Mouse (Mus musculus): ENCODE results near the gene Zbtb16. TPM values are rescaled to one million over a fixed set of nuclear protein-coding genes. Genes with fewer than 3 reads are reported as not detected.

Gene Zbtb16
- total and polyA plus RNA-seq, 3 experiments = 0.34 to 3.0 (median 0.90) TPM

DNA sequence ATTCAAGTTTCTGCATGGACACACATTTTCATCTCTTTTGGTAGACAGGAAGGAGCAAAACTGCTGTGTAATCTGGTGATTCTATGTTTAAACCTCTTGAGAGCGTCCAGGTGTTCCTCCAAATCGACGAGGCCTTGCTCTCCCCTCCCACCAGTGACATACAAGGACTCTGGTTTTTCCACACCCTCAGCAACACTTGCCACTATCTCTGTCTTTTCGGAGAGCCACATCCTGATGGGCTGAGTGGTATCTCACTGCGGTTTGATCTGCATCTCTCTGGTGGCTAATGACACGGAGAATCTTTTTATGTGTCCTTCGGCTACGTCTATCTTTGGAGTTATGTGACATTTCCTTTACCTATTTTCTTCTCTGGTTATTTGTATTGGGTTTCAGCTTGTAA is 121.0 kb downstream of the Zbtb16 start:
- Histone ChIP-seq H3K79me2 (replicated peaks; ENCODE audit: control insufficient read depth, extremely low read depth, insufficient read depth, poor library complexity, severe bottlenecking) (no peaks in the 10 kb centered on the region), H3K9me3 (replicated peaks; ENCODE audit: low read length) (no peaks in the 10 kb centered on the region), H3K9ac (ENCODE audit: insufficient read depth, low read depth) (no peak overlapping the region), H3K27me3 (replicated peaks) (no peaks in the 10 kb centered on the region), H3K27ac (ENCODE audit: insufficient read depth, low read depth) (no peak overlapping the region), H3K4me3 (replicated peaks in 1 of 3; ENCODE audit: low read depth in 2 of 3, low read length in 2 of 3, poor library complexity in 1 of 3) (no peak overlapping the region), H3K36me3 (replicated peaks in 1 of 2; ENCODE audit: control insufficient read depth in 1 of 2, insufficient read depth in 1 of 2, low read length in 1 of 2) (peaks cover 8 to 9% of the 10 kb centered on the region in 2 experiments), H3K4me1 (ENCODE audit: control insufficient read depth in 1 of 2, insufficient read depth in 2 of 2) (peaks cover 10 to 64% of the 10 kb centered on the region in 2 experiments), H3K4me2 (ENCODE audit: insufficient read depth, low read depth, poor library complexity, severe bottlenecking) (no peak overlapping the region)
- DNase-seq (ENCODE audit: extremely low read depth) = no peak
- TF ChIP-seq USF2 (conservative IDR thresholded peaks at IDR 0.05; ENCODE audit: low read depth, low read length) (no peak), NELFE (IDR thresholded peaks at IDR 0.05; ENCODE audit: low read depth, low read length) (no peak), MYC (IDR thresholded peaks at IDR 0.05; ENCODE audit: low read depth, low read length) (no peak), CHD1 (IDR thresholded peaks at IDR 0.05; ENCODE audit: low read depth, low read length) (no peak), GABPA (IDR thresholded peaks at IDR 0.05; ENCODE audit: insufficient replicate concordance, low read depth, low read length) (no peak), POLR2AphosphoS2 (IDR thresholded peaks at IDR 0.05; ENCODE audit: low read depth, low read length) (no peak), MAFK (IDR thresholded peaks at IDR 0.05; ENCODE audit: insufficient replicate concordance, low read length) (no peak), JUN (IDR thresholded peaks at IDR 0.05; ENCODE audit: insufficient read depth, low read depth, low read length) (no peak), PAX5 (IDR thresholded peaks at IDR 0.05; ENCODE audit: low read length) (no peak), ZC3H11A (IDR thresholded peaks at IDR 0.05; ENCODE audit: low read depth, low read length) (no peak), MXI1 (IDR thresholded peaks at IDR 0.05; ENCODE audit: low read depth, low read length) (no peak), UBTF (IDR thresholded peaks at IDR 0.05; ENCODE audit: low read depth, low read length) (no peak), KAT2A (IDR thresholded peaks at IDR 0.05; ENCODE audit: insufficient replicate concordance, low read length) (no peak), RAD21 (IDR thresholded peaks at IDR 0.05; ENCODE audit: low read depth, low read length) (no peak)
- dilution Hi-C loops (cut with MboI; ENCODE audit: extremely low pct_ligation_motif_present, extremely low pct_unique_long_range_greater_than_20kb, low sequenced_read_pairs) = no loop called here
- in situ Hi-C loops (cut with MboI; ENCODE audit: low pct_ligation_motif_present, low pct_unique_long_range_greater_than_20kb, low sequenced_read_pairs) = no loop called here

DNA sequence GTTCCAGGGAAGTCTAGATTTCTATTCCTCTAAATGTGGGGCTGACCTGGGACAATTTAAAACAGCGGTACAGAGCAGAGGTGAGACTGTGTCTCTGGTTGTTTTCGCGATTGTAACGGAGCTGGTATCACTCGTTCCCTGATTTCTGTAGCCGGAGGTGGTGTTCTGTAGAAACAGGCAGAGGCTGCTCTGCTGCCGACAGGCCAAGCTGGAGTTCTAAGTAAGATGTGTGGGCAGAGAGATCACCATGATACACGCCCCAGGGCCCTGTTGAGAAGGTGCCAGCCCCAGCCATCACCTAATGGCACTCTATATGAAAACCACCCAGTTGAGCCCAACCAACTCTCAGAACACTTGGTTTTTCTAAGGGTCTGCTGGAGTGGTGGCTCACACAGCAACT is 122.2 kb downstream of the Zbtb16 start:
- Histone ChIP-seq H3K79me2 (replicated peaks; ENCODE audit: control insufficient read depth, extremely low read depth, insufficient read depth, poor library complexity, severe bottlenecking) (no peaks in the 10 kb centered on the region), H3K27ac (ENCODE audit: insufficient read depth, low read depth) (no peak overlapping the region), H3K9ac (ENCODE audit: insufficient read depth, low read depth) (no peak overlapping the region), H3K36me3 (replicated peaks in 1 of 2; ENCODE audit: control insufficient read depth in 1 of 2, insufficient read depth in 1 of 2, low read length in 1 of 2) (peaks cover 7 to 8% of the 10 kb centered on the region in 2 experiments), H3K4me1 (ENCODE audit: control insufficient read depth in 1 of 2, insufficient read depth in 2 of 2) (peaks cover 10 to 64% of the 10 kb centered on the region in 2 experiments), H3K27me3 (replicated peaks) (no peaks in the 10 kb centered on the region), H3K4me2 (ENCODE audit: insufficient read depth, low read depth, poor library complexity, severe bottlenecking) (no peak overlapping the region), H3K4me3 (replicated peaks in 1 of 3; ENCODE audit: low read depth in 2 of 3, low read length in 2 of 3, poor library complexity in 1 of 3) (no peak overlapping the region), H3K9me3 (replicated peaks; ENCODE audit: low read length) (no peaks in the 10 kb centered on the region)
- dilution Hi-C loops (cut with MboI; ENCODE audit: extremely low pct_ligation_motif_present, extremely low pct_unique_long_range_greater_than_20kb, low sequenced_read_pairs) (no loop called here), in situ Hi-C loops (cut with MboI; ENCODE audit: low pct_ligation_motif_present, low pct_unique_long_range_greater_than_20kb, low sequenced_read_pairs) (no loop called here)
- no peak for TF ChIP-seq MYC (IDR thresholded peaks at IDR 0.05; ENCODE audit: low read depth, low read length)
- TF ChIP-seq PAX5 (IDR thresholded peaks at IDR 0.05; ENCODE audit: low read length) = no peak
- no peak for TF ChIP-seq ETS1 (conservative IDR thresholded peaks at IDR 0.05; ENCODE audit: low read depth, low read length)
- TF ChIP-seq USF1 (IDR thresholded peaks at IDR 0.05; ENCODE audit: low read depth, low read length) = no peak
- no peak for TF ChIP-seq ZNF384 (IDR thresholded peaks at IDR 0.05; ENCODE audit: low read depth, low read length)
- no peak for TF ChIP-seq TCF12 (IDR thresholded peaks at IDR 0.05; ENCODE audit: low read depth, low read length)
- TF ChIP-seq NELFE (IDR thresholded peaks at IDR 0.05; ENCODE audit: low read depth, low read length) = no peak
- no peak for TF ChIP-seq JUND (conservative IDR thresholded peaks at IDR 0.05; ENCODE audit: low read depth, low read length)
- no peak for TF ChIP-seq RCOR1 (conservative IDR thresholded peaks at IDR 0.05; ENCODE audit: low read depth, low read length)
- no peak for DNase-seq (ENCODE audit: extremely low read depth)
